Mouse (Mus musculus) cerebellum, adult 2 months (tissue): ENCODE results near the gene Tchp.

ENCODE experiments used
- CTCF ChIP-seq: fragments of 200-500 bp; IDR thresholded peaks from 2 replicates; pipeline ENCODE4 v1.5.1; 2011; ENCODE audit warnings: low read depth, mild to moderate bottlenecking, control low read depth, low read length, moderate library complexity, borderline replicate concordance; ENCODE audit not compliant: insufficient read depth
- POLR2A ChIP-seq: fragments of 200-500 bp; IDR thresholded peaks from 2 replicates; pipeline ENCODE4 v1.6.1; 2011; ENCODE audit warnings: low read length, control low read depth, borderline replicate concordance; ENCODE audit not compliant: insufficient read depth

- TF ChIP-seq CTCF (no peak), POLR2A (no peak)
These were observed 24.4 kb downstream of the Tchp start for GRCm38 (mm10) chr5:114731969-114732368.
